Mouse (Mus musculus) midbrain, embryonic 16.5 days (tissue): ENCODE measurements at regions not wholly inside any gene's neighbourhood (a gene's known extent, or its start where the extent isn't known, plus 50 kb on each side); places are given as distances from the start of the nearest gene placed in this dataset.

Source experiments
- ATAC-seq: fragments of 200-750 bp; cut with Nextera tagmentation; 2 replicates; pipeline ENCODE4 v1.8.0; 2017; ENCODE audit warnings: moderate TSS enrichment
- H3K27ac ChIP-seq: fragments of 300-500 bp; sonication (generic); 2 replicates; pipeline ENCODE4 v1.5.1; 2014; ENCODE audit warnings: mild to moderate bottlenecking, low read length, mixed read lengths
- H3K27me3 ChIP-seq: fragments of 300-500 bp; sonication (generic); 2 replicates; pipeline ENCODE4 v1.6.1; 2014; ENCODE audit warnings: low read depth, low read length, mixed read lengths; ENCODE audit not compliant: control insufficient read depth, insufficient read depth
- H3K36me3 ChIP-seq: fragments of 300-500 bp; sonication (generic); 2 replicates; pipeline ENCODE4 v1.6.1; 2014; ENCODE audit warnings: mild to moderate bottlenecking, low read length, moderate library complexity, mixed read lengths; ENCODE audit not compliant: control insufficient read depth, insufficient read depth
- H3K4me1 ChIP-seq: fragments of 300-500 bp; sonication (generic); 2 replicates; pipeline ENCODE4 v1.6.1; 2014; ENCODE audit warnings: mild to moderate bottlenecking, low read length, mixed read lengths; ENCODE audit not compliant: control insufficient read depth, insufficient read depth
- H3K4me2 ChIP-seq: fragments of 300-500 bp; sonication (generic); 2 replicates; pipeline ENCODE4 v1.6.1; 2014; ENCODE audit warnings: mild to moderate bottlenecking, low read length, mixed read lengths
- H3K4me3 ChIP-seq: fragments of 300-500 bp; sonication (generic); 2 replicates; pipeline ENCODE4 v1.5.1; 2014; ENCODE audit warnings: low read depth, mild to moderate bottlenecking, low read length, moderate library complexity, mixed read lengths
- H3K9ac ChIP-seq: fragments of 300-500 bp; sonication (generic); 2 replicates; pipeline ENCODE4 v1.6.1; 2014; ENCODE audit warnings: low read depth, low read length, mixed read lengths
- H3K9me3 ChIP-seq: fragments of 300-500 bp; sonication (generic); replicated peaks from 2 replicates; pipeline ENCODE4 v1.6.1; 2014; ENCODE audit warnings: mild to moderate bottlenecking, low read length, mixed read lengths; ENCODE audit not compliant: control insufficient read depth, poor library complexity, severe bottlenecking
- WGBS: fragments of 180-500 bp; shearing (Covaris S2); extraction: QIAGEN DNeasy Blood & Tissue Kit; methylation state at CpG from one replicate; pipeline ENCODE4 v1.1.7; 2014; 5-methylcytosine and 5-hydroxymethylcytosine counted together

DNA sequence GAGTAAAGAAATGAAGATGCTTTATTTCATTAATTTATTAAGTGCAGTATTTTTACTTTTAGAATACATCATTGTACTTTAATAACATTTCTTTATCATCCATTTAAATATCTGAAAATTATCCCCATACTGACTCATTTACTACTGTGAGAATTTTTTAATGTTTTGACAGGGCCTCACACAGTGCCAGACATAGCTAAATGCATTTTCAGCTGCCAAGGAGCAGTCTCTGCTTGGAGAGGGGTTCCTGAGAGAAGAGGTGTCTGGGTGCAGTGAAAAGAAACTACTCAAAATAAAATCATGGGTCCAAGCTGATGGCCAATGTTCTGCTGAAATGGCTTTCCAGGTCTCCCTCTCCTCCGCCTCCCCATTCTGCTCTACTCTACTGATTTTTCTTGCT is 1116.3 kb upstream of the Ppp6c start:
- Histone ChIP-seq H3K4me1 (no peaks in the 10 kb centered on the region), H3K9me3 (no peaks in the 10 kb centered on the region), H3K4me3 (no peak overlapping the region), H3K4me2 (no peak overlapping the region), H3K36me3 (no peaks in the 10 kb centered on the region), H3K27me3 (no peaks in the 10 kb centered on the region), H3K27ac (no peak overlapping the region), H3K9ac (no peak overlapping the region)
- WGBS: 100% methylated on average over 1 of the region's 1 CpGs
- no peak for ATAC-seq

- Histone ChIP-seq H3K27ac (peak overlapping the region; percentile 23; the same call in 1 of the 2 replicates), H3K4me2 (no peak overlapping the region)
- peak; percentile 88 for ATAC-seq
Measured at GRCm38 (mm10) chr2:40332294-40332874, 1106.1 kb upstream of the Ppp6c start.

GRCm38 (mm10) chr2:40321506-40321905 is 1095.3 kb upstream of the Ppp6c start:
- H3K4me3 ChIP-seq: no peak overlapping the region
- H3K9ac ChIP-seq: no peak overlapping the region
- WGBS: 46% methylated on average over 2 of the region's 2 CpGs
- no peaks in the 10 kb centered on the region for H3K4me1 ChIP-seq
- no peak overlapping the region for H3K4me2 ChIP-seq
- no peaks in the 10 kb centered on the region for H3K27me3 ChIP-seq
- H3K36me3 ChIP-seq: no peaks in the 10 kb centered on the region
- ATAC-seq: no peak
- H3K9me3 ChIP-seq: no peaks in the 10 kb centered on the region
- H3K27ac ChIP-seq: no peak overlapping the region

More at GRCm38 (mm10) chr2:40332294-40332874, 1106.1 kb upstream of the Ppp6c start:
- Histone ChIP-seq H3K4me1 (no peaks in the 10 kb centered on the region), H3K9me3 (no peaks in the 10 kb centered on the region), H3K9ac (no peak overlapping the region), H3K36me3 (no peaks in the 10 kb centered on the region), H3K27me3 (no peaks in the 10 kb centered on the region), H3K4me3 (no peak overlapping the region)

- Histone ChIP-seq H3K36me3 (no peaks in the 10 kb centered on the region), H3K27me3 (no peaks in the 10 kb centered on the region), H3K4me3 (no peak overlapping the region), H3K4me2 (no peak overlapping the region), H3K4me1 (no peaks in the 10 kb centered on the region), H3K9me3 (no peaks in the 10 kb centered on the region), H3K27ac (no peak overlapping the region), H3K9ac (no peak overlapping the region)
- 85% methylated on average over 3 of the region's 3 CpGs for WGBS
- ATAC-seq: no peak
Measured at GRCm38 (mm10) chr2:40320710-40321441, 1094.6 kb upstream of the Ppp6c start.
